Mouse (Mus musculus) liver, embryonic 16.5 days (tissue): Measurements from ENCODE around the gene Pgls. TPM values are rescaled to one million over a fixed set of nuclear protein-coding genes. Genes with fewer than 3 reads are reported as not detected.

ENCODE experiments used
- ATAC-seq: fragments of 200-750 bp; cut with Nextera tagmentation; 2 replicates; pipeline ENCODE4 v1.8.0; 2017; ENCODE audit warnings: low read depth, mild to moderate bottlenecking, moderate number of reproducible peaks, moderate library complexity
- H3K27ac ChIP-seq: fragments of 300-500 bp; sonication (generic); 2 replicates; pipeline ENCODE4 v1.5.1; 2014; ENCODE audit warnings: mild to moderate bottlenecking, low read length
- H3K27me3 ChIP-seq: fragments of 300-500 bp; sonication (generic); 2 replicates; pipeline ENCODE4 v1.6.1; 2014; ENCODE audit warnings: low read depth, low read length, mixed read lengths; ENCODE audit not compliant: control insufficient read depth, insufficient read depth
- H3K36me3 ChIP-seq: fragments of 300-500 bp; sonication (generic); 2 replicates; pipeline ENCODE4 v1.6.1; 2014; ENCODE audit warnings: mild to moderate bottlenecking; ENCODE audit not compliant: control insufficient read depth, insufficient read depth
- H3K4me1 ChIP-seq: fragments of 300-500 bp; sonication (generic); 2 replicates; pipeline ENCODE4 v1.6.1; 2014; ENCODE audit warnings: low read depth, low read length, mixed read lengths; ENCODE audit not compliant: control insufficient read depth
- H3K4me2 ChIP-seq: fragments of 300-500 bp; sonication (generic); 2 replicates; pipeline ENCODE4 v1.6.1; 2014; ENCODE audit warnings: low read depth, low read length, mixed read lengths
- H3K4me3 ChIP-seq: fragments of 300-500 bp; sonication (generic); 2 replicates; pipeline ENCODE4 v1.5.1; 2014; ENCODE audit warnings: low read depth, mild to moderate bottlenecking, low read length
- H3K9ac ChIP-seq: fragments of 300-500 bp; sonication (generic); 2 replicates; pipeline ENCODE4 v1.6.1; 2014; ENCODE audit warnings: low read depth, low read length
- H3K9me3 ChIP-seq: fragments of 300-500 bp; sonication (generic); replicated peaks from 2 replicates; pipeline ENCODE4 v1.6.1; 2016; ENCODE audit warnings: low read length; ENCODE audit not compliant: control insufficient read depth
- WGBS: fragments of 180-500 bp; shearing (Covaris S2); extraction: QIAGEN DNeasy Blood & Tissue Kit; methylation state at CpG from one replicate; pipeline ENCODE4 v1.1.7; 2014; ENCODE audit not compliant: insufficient replicate concordance; 5-methylcytosine and 5-hydroxymethylcytosine counted together
- polyA plus RNA-seq: library from polyadenylated mRNA; unstranded; fragments of >200 nt; fragmentation: Nextera tagmentation; extraction: Ambion mirVana; gene quantifications from 2 replicates; pipeline ENCODE4 v1.2.1, GENCODE M21; 2015

The Pgls gene
- polyA plus RNA-seq, 1 experiment from 2014 or later = 93.9 TPM

DNA sequence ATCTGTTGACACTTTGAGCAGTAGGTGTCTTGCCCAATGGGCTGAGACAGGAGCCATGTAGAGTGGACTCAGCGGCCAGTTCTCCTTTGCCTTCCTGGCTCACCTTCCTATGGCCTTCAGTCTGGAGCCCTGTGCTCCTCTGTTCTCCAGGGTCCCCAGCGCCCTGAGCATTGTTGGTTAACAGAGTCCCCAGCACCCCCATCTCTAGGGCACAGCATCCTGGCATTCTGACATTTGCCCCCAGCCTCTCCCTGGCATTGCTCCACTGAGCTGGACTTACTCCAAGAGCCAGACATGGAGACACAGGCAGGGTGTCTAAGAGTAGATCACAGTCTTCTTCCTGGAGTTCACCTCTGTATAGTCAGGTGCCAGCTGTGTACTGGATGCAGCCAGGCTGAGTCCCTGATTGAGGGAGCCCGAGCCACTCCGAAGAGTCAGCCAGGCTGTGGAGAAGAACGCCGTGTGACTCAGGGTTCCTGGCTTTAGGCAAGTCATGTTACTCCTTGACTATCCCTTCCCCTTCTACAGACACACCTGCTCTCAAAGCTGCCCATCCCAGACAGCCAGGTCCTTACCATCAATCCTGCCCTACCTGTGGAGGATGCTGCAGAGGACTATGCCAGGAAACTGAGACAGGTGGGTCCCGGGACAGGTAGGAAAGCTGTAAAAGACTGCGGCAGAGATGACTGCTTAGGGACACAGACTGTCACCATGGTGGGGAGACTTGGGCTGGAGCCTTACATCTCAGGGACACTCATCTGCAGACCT lies 1.8 kb downstream of the Pgls start:
- peaks cover 22% of the 10 kb centered on the region for H3K4me1 ChIP-seq
- 80% methylated on average over 8 of the region's 8 CpGs for WGBS

DNA sequence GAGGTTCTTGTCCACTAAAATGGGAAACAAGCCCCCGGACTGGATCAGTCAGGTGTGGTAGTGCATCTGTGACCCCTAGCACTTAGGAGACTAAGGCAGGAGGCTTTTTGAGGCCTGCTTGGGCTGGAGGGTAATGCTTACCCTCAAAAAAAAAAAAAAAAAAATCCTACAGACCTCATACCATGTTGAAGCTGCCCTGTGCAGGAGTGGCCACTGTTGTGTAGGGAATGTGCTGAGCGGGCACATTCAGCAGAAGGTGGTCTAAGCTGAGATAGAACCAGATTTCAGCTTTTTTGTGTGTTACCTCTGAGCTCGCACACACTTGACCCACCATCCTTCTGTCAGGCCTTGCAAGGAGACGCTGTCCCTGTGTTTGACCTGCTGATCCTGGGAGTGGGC lies 2.3 kb downstream of the Pgls start:
- no peak for ATAC-seq
- H3K4me3 ChIP-seq = no peak overlapping the region
- H3K9ac ChIP-seq = no peak overlapping the region
- H3K36me3 ChIP-seq = no peaks in the 10 kb centered on the region
- H3K27ac ChIP-seq = no peak overlapping the region
- whole genome bisulfite sequencing = 71% methylated on average over 4 of the region's 4 CpGs
- H3K4me2 ChIP-seq = no peak overlapping the region
- H3K9me3 ChIP-seq = no peaks in the 10 kb centered on the region
- H3K27me3 ChIP-seq = no peaks in the 10 kb centered on the region
- H3K4me1 ChIP-seq = peaks cover 22% of the 10 kb centered on the region

More for the DNA sequence above, 1.8 kb downstream of the Pgls start:
- Histone ChIP-seq H3K36me3 (no peaks in the 10 kb centered on the region), H3K4me2 (no peak overlapping the region), H3K9me3 (no peaks in the 10 kb centered on the region), H3K27me3 (no peaks in the 10 kb centered on the region), H3K4me3 (no peak overlapping the region), H3K27ac (no peak overlapping the region), H3K9ac (no peak overlapping the region)
- ATAC-seq = no peak

DNA sequence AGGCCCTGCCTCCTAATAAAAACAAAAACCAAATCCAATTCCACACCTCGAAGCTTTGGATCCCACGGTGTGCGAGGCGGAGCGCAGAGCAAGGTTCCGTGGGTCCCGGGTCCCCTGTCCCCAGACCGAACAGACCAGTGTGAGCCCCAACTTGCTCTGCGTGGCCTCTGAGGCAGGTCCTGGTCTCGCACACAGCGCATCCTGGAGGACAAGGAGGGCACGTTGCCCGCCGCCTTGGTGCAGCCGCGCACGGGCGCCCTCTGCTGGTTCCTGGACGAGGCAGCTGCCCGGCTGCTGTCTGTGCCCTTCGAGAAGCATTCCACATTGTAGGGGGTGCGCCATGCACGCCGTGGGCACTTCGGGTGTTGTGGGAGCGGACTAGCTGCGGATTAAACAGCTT lies 3.9 kb downstream of the Pgls start:
- Histone ChIP-seq H3K9me3 (no peaks in the 10 kb centered on the region), H3K9ac (no peak overlapping the region), H3K27me3 (no peaks in the 10 kb centered on the region; the same call in none of the 2 replicates), H3K4me2 (no peak overlapping the region), H3K27ac (no peak overlapping the region), H3K4me3 (no peak overlapping the region), H3K4me1 (peaks cover 20% of the 10 kb centered on the region), H3K36me3 (no peaks in the 10 kb centered on the region)
- WGBS = 9% methylated on average over 27 of the region's 27 CpGs
- ATAC-seq = no peak

DNA sequence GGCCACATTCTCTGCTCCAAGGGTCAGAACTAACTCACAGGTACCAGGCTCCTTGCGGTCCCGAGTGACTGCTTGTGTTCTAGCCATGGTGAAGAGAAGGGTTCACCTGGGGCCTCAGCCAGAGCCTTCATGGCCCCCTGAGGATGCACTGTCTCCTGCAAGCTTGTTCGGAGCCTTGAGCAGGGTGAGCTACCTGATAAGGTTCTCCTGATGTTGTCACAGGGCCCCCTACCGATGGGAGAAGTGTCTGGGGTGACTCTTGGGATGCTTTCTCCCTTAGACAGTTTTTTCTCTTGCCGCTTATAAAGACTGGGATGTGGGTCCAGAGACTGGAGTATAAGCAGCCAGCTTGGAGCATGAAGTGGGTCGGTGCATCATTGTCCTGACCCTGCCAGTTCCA lies 4.4 kb downstream of the Pgls start:
- no peak for ATAC-seq
- Histone ChIP-seq H3K4me2 (no peak overlapping the region), H3K9ac (no peak overlapping the region), H3K9me3 (no peaks in the 10 kb centered on the region), H3K4me1 (peaks cover 15% of the 10 kb centered on the region), H3K36me3 (no peaks in the 10 kb centered on the region), H3K27ac (no peak overlapping the region), H3K4me3 (no peak overlapping the region), H3K27me3 (peaks cover 3% of the 10 kb centered on the region)
- WGBS = 39% methylated on average over 6 of the region's 6 CpGs

DNA sequence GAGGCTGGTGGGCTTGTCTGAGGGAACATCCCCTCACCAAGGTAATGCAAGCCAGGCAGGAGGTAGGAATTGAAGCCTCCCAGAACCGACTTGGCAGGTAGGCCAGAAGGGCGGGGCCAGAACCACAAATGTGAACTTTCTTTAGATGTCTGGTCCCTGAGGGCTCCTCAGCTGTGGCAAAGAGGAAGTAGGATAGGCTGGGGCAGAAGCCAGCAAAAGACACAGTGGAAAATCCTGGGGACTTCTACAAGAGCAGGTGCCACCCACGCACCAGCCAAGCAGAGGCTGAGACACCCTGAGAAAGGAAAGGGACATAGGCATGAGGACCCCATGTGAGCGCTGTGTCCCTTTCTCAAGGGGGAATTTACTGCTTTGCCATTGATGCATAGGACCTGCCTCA lies 4.8 kb downstream of the Pgls start:
- Histone ChIP-seq H3K27ac (no peak overlapping the region), H3K4me2 (no peak overlapping the region), H3K4me1 (peaks cover 15% of the 10 kb centered on the region), H3K4me3 (no peak overlapping the region), H3K36me3 (no peaks in the 10 kb centered on the region), H3K27me3 (peaks cover 7% of the 10 kb centered on the region), H3K9me3 (no peaks in the 10 kb centered on the region), H3K9ac (no peak overlapping the region)
- 49% methylated on average over 4 of the region's 4 CpGs for WGBS
- ATAC-seq = no peak

DNA sequence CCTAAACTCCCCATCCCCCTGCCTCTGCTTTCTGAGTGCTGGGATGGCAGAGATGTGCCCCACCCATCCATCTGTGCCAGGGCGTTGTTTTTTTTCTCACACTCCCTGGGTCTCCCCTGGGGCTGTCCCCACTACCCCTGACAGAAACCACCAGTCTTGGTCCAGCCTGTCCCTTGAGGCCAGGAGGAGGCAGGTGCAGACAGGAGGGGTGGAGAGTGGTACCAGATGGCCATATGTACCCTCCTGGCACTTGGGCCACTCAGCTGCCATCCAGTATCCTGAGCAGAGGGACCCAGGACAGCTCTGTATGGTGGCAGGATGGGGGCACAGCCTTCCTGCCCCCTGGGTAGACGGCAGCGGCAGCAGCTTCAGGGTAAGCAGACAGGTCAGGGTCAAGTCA lies 5.5 kb downstream of the Pgls start, which contains the start of gene Fam129c:
Gene Fam129c, plus strand, starts transcription at position 198 of the 400 bp plus-strand sequence.
- ATAC-seq = 0 out of 2 replicates have a peak, but pooled peaks have one; percentile 12
- peaks cover 13% of the 10 kb centered on the region for H3K27me3 ChIP-seq
- H3K36me3 ChIP-seq = no peaks in the 10 kb centered on the region
- H3K9ac ChIP-seq = no peak within 1 kb of the TSS
- H3K27ac ChIP-seq = no peak within 1 kb of the TSS
- no peaks in the 10 kb centered on the region for H3K9me3 ChIP-seq
- H3K4me2 ChIP-seq = no peak within 1 kb of the TSS
- 70% methylated on average over 3 of the region's 3 CpGs for WGBS
- H3K4me3 ChIP-seq = no peak within 1 kb of the TSS
- peaks cover 17% of the 10 kb centered on the region for H3K4me1 ChIP-seq

DNA sequence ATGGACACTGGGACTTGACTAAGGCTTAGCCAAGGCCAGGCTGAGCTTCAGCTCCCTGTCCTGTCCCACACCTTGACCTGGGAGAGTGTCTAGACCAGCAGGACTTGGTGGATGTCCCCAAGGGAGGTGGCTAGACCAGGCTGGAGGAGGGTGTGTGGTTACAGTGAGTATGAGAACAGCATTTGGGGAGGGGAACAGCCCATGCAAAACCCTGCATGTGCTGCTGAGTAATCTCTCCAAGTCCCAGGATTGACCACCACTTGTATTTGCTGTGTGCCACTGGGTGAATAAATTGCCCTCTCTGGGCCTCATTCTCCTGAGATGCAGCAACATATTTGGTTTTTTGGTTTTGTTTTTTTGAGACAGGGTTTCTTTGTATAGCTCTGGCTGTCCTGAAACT lies 6.4 kb downstream of the Pgls start:
- no peak for ATAC-seq
- Histone ChIP-seq H3K9ac (no peak overlapping the region), H3K9me3 (no peaks in the 10 kb centered on the region), H3K4me1 (peaks cover 15% of the 10 kb centered on the region), H3K36me3 (no peaks in the 10 kb centered on the region), H3K27me3 (peaks cover 23% of the 10 kb centered on the region), H3K4me2 (no peak overlapping the region), H3K27ac (no peak overlapping the region), H3K4me3 (no peak overlapping the region)

DNA sequence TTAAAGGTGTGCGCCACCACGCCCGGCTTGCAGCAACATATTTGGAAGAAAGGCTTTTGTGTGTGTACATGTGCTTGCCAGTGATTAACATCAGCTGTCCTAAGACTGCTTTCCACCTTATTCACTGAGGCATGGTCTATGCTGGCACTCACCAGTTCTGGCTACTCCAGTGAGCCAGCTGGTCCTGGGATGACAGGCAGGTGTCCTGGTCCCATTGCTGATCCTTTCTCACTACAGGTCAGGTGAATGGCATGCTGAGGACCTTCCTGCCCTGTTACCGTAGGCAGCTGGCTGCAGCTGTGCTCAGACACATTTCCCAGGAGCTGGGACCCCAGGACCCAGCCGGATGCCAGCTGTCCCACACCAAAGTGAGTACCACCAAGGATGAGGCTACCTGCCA lies 6.9 kb downstream of the Pgls start:
- Histone ChIP-seq H3K27ac (no peak overlapping the region), H3K36me3 (no peaks in the 10 kb centered on the region), H3K4me2 (no peak overlapping the region), H3K4me1 (peaks cover 10% of the 10 kb centered on the region), H3K9me3 (no peaks in the 10 kb centered on the region), H3K4me3 (no peak overlapping the region), H3K27me3 (peaks cover 23% of the 10 kb centered on the region), H3K9ac (no peak overlapping the region)
- no peak for ATAC-seq
- WGBS = 75% methylated on average over 5 of the region's 5 CpGs

DNA sequence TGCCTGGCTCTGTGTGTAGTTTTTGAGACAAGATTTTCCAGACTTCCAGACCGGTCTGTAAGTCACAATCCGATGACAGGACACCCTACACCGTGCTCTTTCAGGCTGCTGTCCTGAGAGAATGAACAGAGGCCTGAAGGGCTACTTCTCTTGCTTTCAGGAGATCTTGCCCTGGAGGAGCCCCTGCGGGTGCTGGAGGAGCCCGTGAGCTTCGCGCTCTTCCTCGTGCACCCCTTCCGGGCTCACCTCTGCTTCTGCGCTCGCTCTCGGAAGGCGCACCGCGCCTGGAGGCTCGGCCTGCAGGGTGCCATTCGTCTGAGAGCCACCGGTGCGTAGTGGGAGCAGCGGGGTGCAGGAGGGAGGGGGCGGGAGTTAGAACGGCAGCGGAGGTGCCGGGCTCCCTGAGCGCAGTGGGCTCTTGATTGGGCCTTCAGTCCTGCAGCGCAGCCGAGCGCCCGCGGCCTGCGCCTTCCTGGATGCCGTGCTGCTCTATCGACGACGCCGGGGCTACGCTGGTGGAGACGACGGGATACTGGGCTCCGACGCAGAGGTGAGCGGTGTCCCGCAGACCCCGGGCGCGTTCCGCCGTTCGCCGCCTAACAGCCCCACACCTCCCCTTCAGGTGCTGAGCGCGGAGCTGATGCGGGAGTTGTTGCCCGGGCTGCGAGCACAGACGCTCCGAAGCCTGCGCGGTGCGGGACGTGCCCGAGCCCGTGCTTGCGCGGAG lies 10.1 kb downstream of the Pgls start:
- no peak overlapping the region for H3K27ac ChIP-seq
- H3K4me1 ChIP-seq = peaks cover 8% of the 10 kb centered on the region
- peak; percentile 23; the same call in 1 of the 2 replicates for ATAC-seq
- peak overlapping the region; percentile 35; the same call in 1 of the 2 replicates for H3K4me2 ChIP-seq
- no peaks in the 10 kb centered on the region for H3K36me3 ChIP-seq
- 4% methylated on average over 65 of the region's 65 CpGs for WGBS
- H3K27me3 ChIP-seq = peaks cover 23% of the 10 kb centered on the region
- no peaks in the 10 kb centered on the region for H3K9me3 ChIP-seq
- H3K9ac ChIP-seq = no peak overlapping the region
- H3K4me3 ChIP-seq = peak overlapping the region; percentile 16; the same call in 1 of the 2 replicates
